Mouse (Mus musculus) bone marrow, adult 2 months (tissue): ENCODE data around the gene Chn1. TPM values are rescaled to one million over a fixed set of nuclear protein-coding genes. Genes with fewer than 3 reads are reported as not detected.

Source experiments
- H3K27ac ChIP-seq: fragments of 200-500 bp; 2 replicates; pipeline ENCODE4 v1.5.1; 2012; ENCODE audit warnings: low read depth, mild to moderate bottlenecking, control low read depth, inconsistent platforms, low read length; ENCODE audit not compliant: control insufficient read depth, poor library complexity, insufficient read depth
- H3K4me1 ChIP-seq: fragments of 200-500 bp; 2 replicates; pipeline ENCODE4 v1.6.1; 2011; ENCODE audit warnings: low read length; ENCODE audit not compliant: control insufficient read depth, insufficient read depth
- H3K4me3 ChIP-seq: fragments of 200-500 bp; replicated peaks from 2 replicates; pipeline ENCODE3; 2011; ENCODE audit warnings: mild to moderate bottlenecking, low read depth, low read length, control low read depth; ENCODE audit not compliant: control insufficient read depth
- CTCF ChIP-seq: fragments of 200-500 bp; IDR thresholded peaks from 2 replicates; pipeline ENCODE4 v1.5.1; 2011; ENCODE audit warnings: low read length, control low read depth; ENCODE audit not compliant: control insufficient read depth, insufficient read depth
- POLR2A ChIP-seq: fragments of 200-500 bp; IDR thresholded peaks from 2 replicates; pipeline ENCODE4 v1.6.1; 2011; ENCODE audit warnings: low read depth, mild to moderate bottlenecking, control low read depth, low read length, borderline replicate concordance; ENCODE audit not compliant: control insufficient read depth
- WGBS: fragments of 180-500 bp; shearing (Covaris S2); methylation state at CpG from one replicate; pipeline ENCODE4 v1.1.7; 2018; 5-methylcytosine and 5-hydroxymethylcytosine counted together
- polyA plus RNA-seq: library from polyadenylated mRNA; stranded (reverse); fragments of >200 nt; gene quantifications from 2 replicates; pipeline ENCODE4 v1.2.4, GENCODE M21; 2011; ENCODE audit warnings: low replicate concordance; ENCODE audit not compliant: missing spikeins, insufficient read depth, insufficient read length

Chn1 gene
- polyA plus RNA-seq, 1 experiment, result not detected

- Histone ChIP-seq H3K4me1 (no peaks in the 10 kb centered on the region), H3K27ac (no peak overlapping the region), H3K4me3 (no peak overlapping the region)
- WGBS, result 19% methylated on average over 18 of the region's 18 CpGs
- TF ChIP-seq CTCF, result no peak
- no peak for TF ChIP-seq POLR2A
These were observed 115.2 kb downstream of the Chn1 start for GRCm38 (mm10) chr2:73659726-73660565.

DNA sequence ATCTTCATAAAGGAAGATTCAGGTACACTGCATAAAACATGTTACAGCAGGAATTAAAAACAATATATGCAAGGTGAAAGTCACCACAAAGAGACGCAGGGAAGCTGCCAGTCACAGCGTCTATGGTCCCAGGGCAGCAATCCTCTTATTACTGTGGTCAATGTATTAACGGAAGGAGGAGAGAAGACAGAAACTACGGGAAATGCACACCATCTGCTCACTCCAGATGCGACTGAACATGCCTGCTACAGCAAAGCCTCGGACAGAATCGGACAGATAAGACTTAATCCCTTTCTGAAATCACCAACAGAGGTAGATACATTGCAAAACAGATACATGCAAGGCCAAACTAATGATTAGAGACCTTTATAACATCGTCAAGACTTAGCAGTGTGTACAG lies 116.1 kb downstream of the Chn1 start:
- no peak overlapping the region for H3K27ac ChIP-seq
- TF ChIP-seq POLR2A (no peak), CTCF (no peak)
- WGBS, result 70% methylated on average over 8 of the region's 8 CpGs
- no peak overlapping the region for H3K4me3 ChIP-seq
- H3K4me1 ChIP-seq, result no peaks in the 10 kb centered on the region

DNA sequence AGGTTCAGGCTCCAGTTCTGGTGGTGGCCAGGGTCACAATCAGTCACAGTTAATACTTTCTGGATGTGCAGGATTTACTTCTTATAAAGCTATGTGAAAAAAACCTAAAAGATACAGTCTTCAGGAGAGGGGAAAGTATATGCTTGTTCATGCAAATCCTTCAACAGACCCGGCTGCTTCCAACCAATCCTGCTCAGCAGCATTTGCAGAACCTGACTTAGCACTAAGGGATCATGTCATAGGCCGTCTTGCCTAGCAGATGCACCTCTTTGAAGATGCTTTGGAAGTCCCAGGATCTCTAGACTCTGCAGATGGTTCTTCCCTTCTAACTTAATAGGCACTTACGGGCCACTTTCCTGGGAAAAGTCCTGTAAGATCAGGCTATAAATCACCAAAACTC lies 117.2 kb downstream of the Chn1 start:
- no peak overlapping the region for H3K4me3 ChIP-seq
- 71% methylated on average over 3 of the region's 3 CpGs for WGBS
- no peaks in the 10 kb centered on the region for H3K4me1 ChIP-seq
- TF ChIP-seq CTCF (no peak), POLR2A (no peak)
- H3K27ac ChIP-seq, result no peak overlapping the region

GRCm38 (mm10) chr2:73657151-73657550 lies 118.0 kb downstream of the Chn1 start:
- no peak overlapping the region for H3K4me3 ChIP-seq
- no peak overlapping the region for H3K27ac ChIP-seq
- TF ChIP-seq POLR2A (no peak), CTCF (no peak)
- WGBS, result 50% methylated on average over 7 of the region's 7 CpGs
- H3K4me1 ChIP-seq, result no peaks in the 10 kb centered on the region

- H3K27ac ChIP-seq, result no peak overlapping the region
- no peaks in the 10 kb centered on the region for H3K4me1 ChIP-seq
- no peak for TF ChIP-seq POLR2A
- no peak for TF ChIP-seq CTCF
- no peak overlapping the region for H3K4me3 ChIP-seq
- 74% methylated on average over 4 of the region's 4 CpGs for WGBS
These were observed 119.5 kb downstream of the Chn1 start for GRCm38 (mm10) chr2:73655663-73656062.

DNA sequence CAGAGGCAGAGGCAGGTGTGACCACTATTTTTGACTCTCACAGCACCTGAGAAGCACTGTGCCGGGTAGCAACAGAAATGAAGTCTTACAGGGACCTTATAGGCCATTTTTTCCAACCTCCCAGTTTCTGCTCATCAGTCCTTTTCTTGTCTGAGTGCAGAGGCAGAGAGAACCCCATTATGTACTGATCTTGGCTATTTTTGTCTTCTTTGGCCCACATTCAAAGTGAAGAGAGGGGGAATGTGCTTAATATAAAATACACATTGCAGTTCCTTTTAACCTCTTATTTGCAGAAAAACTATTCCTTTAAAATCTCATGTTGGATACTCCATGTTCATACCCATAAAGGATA lies 120.3 kb downstream of the Chn1 start:
- TF ChIP-seq CTCF (no peak), POLR2A (no peak)
- Histone ChIP-seq H3K4me3 (no peak overlapping the region), H3K4me1 (no peaks in the 10 kb centered on the region), H3K27ac (no peak overlapping the region)
- WGBS, result 88% methylated on average over 1 of the region's 1 CpGs

DNA sequence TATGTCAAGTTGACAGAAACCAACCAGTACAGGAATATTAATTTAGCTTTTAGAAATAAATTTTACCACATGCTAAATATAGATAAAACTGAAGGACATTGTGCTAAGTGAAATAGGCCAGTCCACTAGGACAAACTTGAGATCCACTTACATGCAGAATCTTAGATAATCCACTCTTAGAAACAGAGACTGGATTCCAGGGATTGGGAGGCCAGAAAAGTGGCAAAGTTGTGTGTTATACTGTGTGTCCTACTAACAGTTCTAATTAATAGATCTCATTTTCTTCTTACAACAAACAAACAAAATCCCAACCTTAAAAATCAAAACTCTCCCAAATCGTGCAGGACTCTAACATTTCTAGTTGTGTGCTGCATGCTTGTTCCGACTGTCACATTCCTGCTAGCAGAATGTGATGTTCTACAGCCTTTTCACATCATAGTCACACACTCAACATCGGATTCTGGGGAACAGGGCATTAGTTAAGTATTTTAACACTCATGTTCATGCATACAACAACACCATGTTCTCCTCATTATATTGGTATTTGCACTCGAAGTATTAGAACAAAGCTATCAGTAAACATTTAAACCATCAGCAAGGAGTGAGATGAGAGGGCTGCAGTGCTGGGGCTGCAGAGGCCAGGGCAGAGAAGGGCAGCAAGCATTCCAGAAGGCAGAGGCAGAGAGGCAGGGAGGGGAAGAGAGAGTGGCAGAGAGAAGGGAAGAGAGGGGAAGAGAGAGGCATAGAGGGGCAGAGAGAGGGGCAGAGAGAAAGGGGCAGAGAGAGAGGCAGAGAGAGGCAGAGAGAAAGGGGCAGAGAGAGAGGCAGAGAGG lies 120.9 kb downstream of the Chn1 start:
- 69% methylated on average over 4 of the region's 4 CpGs for WGBS
- H3K4me3 ChIP-seq, result no peak overlapping the region
- TF ChIP-seq CTCF, result no peak
- no peak for TF ChIP-seq POLR2A
- no peaks in the 10 kb centered on the region for H3K4me1 ChIP-seq
- H3K27ac ChIP-seq, result no peak overlapping the region

DNA sequence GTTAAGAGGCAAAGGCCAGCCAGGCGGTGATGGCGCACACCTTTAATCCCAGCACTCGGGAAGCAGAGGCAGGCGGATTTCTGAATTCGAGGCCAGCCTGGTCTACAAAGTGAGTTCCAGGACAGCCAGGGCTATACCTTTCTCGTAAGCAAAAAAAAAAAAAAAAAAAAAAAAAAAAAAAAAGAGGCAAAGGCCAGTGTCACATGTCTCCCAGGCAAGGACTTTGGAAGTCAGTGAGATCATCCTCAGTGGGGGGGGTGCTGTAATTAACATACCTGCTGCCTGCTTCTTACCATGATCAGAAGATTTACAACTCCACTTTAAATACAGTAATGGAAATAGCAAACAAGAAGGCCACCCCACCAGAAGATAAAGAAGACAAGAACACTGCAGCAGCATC lies 137.5 kb downstream of the Chn1 start:
- Histone ChIP-seq H3K4me3 (no peak overlapping the region), H3K4me1 (no peaks in the 10 kb centered on the region), H3K27ac (no peak overlapping the region)
- TF ChIP-seq CTCF (no peak), POLR2A (no peak)
- 82% methylated on average over 6 of the region's 6 CpGs for WGBS

- Histone ChIP-seq H3K27ac (no peak overlapping the region), H3K4me3 (no peak overlapping the region), H3K4me1 (no peaks in the 10 kb centered on the region)
- WGBS, result 75% methylated on average over 3 of the region's 3 CpGs
- TF ChIP-seq POLR2A, result no peak
- TF ChIP-seq CTCF, result no peak
These were observed 138.8 kb downstream of the Chn1 start for GRCm38 (mm10) chr2:73636387-73636786.
